8 mouse cellular contexts compared by ENCODE assay signal in genomic region chr10:50593371-50593770, GRCm38 (mm10). TPM values are rescaled to one million over a fixed set of nuclear protein-coding genes. Genes with fewer than 3 reads are reported as not detected.
A peak's percentile ranks its signal among the peaks of the same experiment; 100 is the strongest.
DNase-seq lines count a peak whose midpoint lies in the region; ATAC-seq and TF ChIP-seq lines count a peak whose summit lies in the region.

No protein-coding gene starts in this region.

- TF ChIP-seq CTCF in C2C12 (IDR thresholded peaks at IDR 0.05; ENCODE audit: control insufficient read depth, insufficient read depth, insufficient read length): no peak
- TF ChIP-seq CTCF in liver, embryonic 14.5 days (IDR thresholded peaks at IDR 0.05; ENCODE audit: low read depth): no peak

- 76% methylated on average over 12 of the region's 12 CpGs for WGBS in heart, embryonic 10.5 days
- 80% methylated on average over 12 of the region's 12 CpGs for WGBS in forebrain, embryonic 10.5 days
- 53% methylated on average over 12 of the region's 12 CpGs for WGBS in liver, embryonic 14.5 days (ENCODE audit: insufficient replicate concordance)

- peak overlapping the region; percentile 92 for H3K4me3 ChIP-seq in heart, embryonic 10.5 days
- peak overlapping the region; percentile 66 for H3K4me3 ChIP-seq in C2C12 (ENCODE audit: insufficient read depth, poor library complexity, severe bottlenecking)
- H3K4me3 ChIP-seq in forebrain, embryonic 10.5 days: peak overlapping the region; percentile 83
- H3K4me3 ChIP-seq in liver, embryonic 14.5 days (ENCODE audit: insufficient read depth in 1 of 2, low read depth in 2 of 2, low read length in 2 of 2): peak overlapping the region; percentile 77 to 94

- peak overlapping the region; percentile 78 for H3K9ac ChIP-seq in liver, embryonic 14.5 days (replicated peaks)

- peak overlapping the region; percentile 97; the same call in 1 of the 2 replicates for H3K27ac ChIP-seq in heart, embryonic 10.5 days
- H3K27ac ChIP-seq in forebrain, embryonic 10.5 days: 0 out of 2 replicates have a peak overlapping the region, but pooled peaks have one; percentile 94
- peak overlapping the region; percentile 76 for H3K27ac ChIP-seq in liver, embryonic 14.5 days

- H3K27me3 ChIP-seq in heart, embryonic 10.5 days (ENCODE audit: insufficient read depth, poor library complexity, severe bottlenecking): no peaks in the 10 kb centered on the region
- no peaks in the 10 kb centered on the region for H3K27me3 ChIP-seq in C2C12 (ENCODE audit: control insufficient read depth, insufficient read depth, insufficient read length)
- no peaks in the 10 kb centered on the region for H3K27me3 ChIP-seq in forebrain, embryonic 10.5 days (ENCODE audit: poor library complexity, severe bottlenecking)
- no peaks in the 10 kb centered on the region for H3K27me3 ChIP-seq in liver, embryonic 14.5 days (ENCODE audit: control insufficient read depth, insufficient read depth, low read length)

- no peaks in the 10 kb centered on the region for H3K4me1 ChIP-seq in heart, embryonic 10.5 days
- peaks cover 4% of the 10 kb centered on the region for H3K4me1 ChIP-seq in forebrain, embryonic 10.5 days
- H3K4me1 ChIP-seq in liver, embryonic 14.5 days (replicated peaks; ENCODE audit: control insufficient read depth in 2 of 2, insufficient read depth in 2 of 2, low read length in 1 of 2): peaks cover 7 to 15% of the 10 kb centered on the region in 2 experiments

- no peak for DNase-seq in heart, embryonic 10.5 days (ENCODE audit: low spot score)
- no peak for DNase-seq in heart, postnatal 4 days
- no peak for DNase-seq in forebrain, embryonic 10.5 days (ENCODE audit: extremely low spot score, low spot score)
- no peak for DNase-seq in liver, embryonic 14.5 days (ENCODE audit: low read depth in 3 of 3, low spot score in 3 of 3)
- no peak for DNase-seq in urinary bladder, postnatal 36 days (ENCODE audit: low spot score in 2 of 2)
- no peak for DNase-seq in Muller cell, postnatal 12 days (ENCODE audit: inconsistent ontology term)

- ATAC-seq in liver, embryonic 14.5 days (ENCODE audit: insufficient read depth): no peak
- ATAC-seq in activated CD4-positive, CD25-positive, alpha-beta regulatory T cell, adult 4 months: no peak

- H3K4me2 ChIP-seq in liver, embryonic 14.5 days (ENCODE audit: low read depth): peak overlapping the region; percentile 87

- H3K79me3 ChIP-seq in C2C12 (ENCODE audit: low read depth): peaks cover 51% of the 10 kb centered on the region

- H3ac ChIP-seq in C2C12 (ENCODE audit: control insufficient read depth, insufficient read length, low read depth): no peak overlapping the region

- peaks cover 57% of the 10 kb centered on the region for H3K79me2 ChIP-seq in C2C12 (ENCODE audit: control insufficient read depth, insufficient read depth)

- no peaks in the 10 kb centered on the region for H3K36me3 ChIP-seq in heart, embryonic 10.5 days
- no peaks in the 10 kb centered on the region for H3K36me3 ChIP-seq in C2C12 (ENCODE audit: control insufficient read depth, insufficient read depth)
- no peaks in the 10 kb centered on the region for H3K36me3 ChIP-seq in forebrain, embryonic 10.5 days (replicated peaks)
- no peaks in the 10 kb centered on the region for H3K36me3 ChIP-seq in liver, embryonic 14.5 days (replicated peaks; ENCODE audit: control insufficient read depth, insufficient read depth, low read depth)

- no peak for TF ChIP-seq EP300 in liver, embryonic 14.5 days (IDR thresholded peaks at IDR 0.05; ENCODE audit: low read depth)

- no peaks in the 10 kb centered on the region for H3K9me3 ChIP-seq in heart, embryonic 10.5 days
- no peaks in the 10 kb centered on the region for H3K9me3 ChIP-seq in forebrain, embryonic 10.5 days
- no peaks in the 10 kb centered on the region for H3K9me3 ChIP-seq in liver, embryonic 14.5 days (ENCODE audit: control insufficient read depth, low read length)

TF ChIP-seq in C2C12, 6 proteins besides CTCF, POLR2A, EP300 and RAD21:
- TF ChIP-seq MAX (IDR thresholded peaks at IDR 0.05) (no peak), MYOD1 (IDR thresholded peaks at IDR 0.05; ENCODE audit: control insufficient read depth, insufficient read length, low read depth) (no peak), MYOG (IDR thresholded peaks at IDR 0.05; ENCODE audit: control insufficient read depth, extremely low read depth, insufficient read length) (no peak), FOSL1 (IDR thresholded peaks at IDR 0.05; ENCODE audit: insufficient read depth, low read length, poor library complexity, severe bottlenecking) (no peak), USF1 (IDR thresholded peaks at IDR 0.05; ENCODE audit: low read depth) (no peak), CEBPB (IDR thresholded peaks at IDR 0.05; ENCODE audit: low read depth) (no peak)

RNA-seq across cellular contexts. Expression of gene Ascc3, which starts 0.9 kb away (rescaled TPM):
- 20.2 and 20.5 TPM in 2 replicates for polyA plus RNA-seq in heart, embryonic 10.5 days (2016; fragmentation: Nextera tagmentation; extraction: Ambion mirVana)
- 10 to 100 TPM; 21.8 to 23.5 TPM for total RNA-seq in heart, postnatal 4 days (2021)
- polyA plus RNA-seq in C2C12 (2012; fragmentation: generic; extraction: Trizol): 5.6 TPM
- polyA plus RNA-seq in forebrain, embryonic 10.5 days (2016; fragmentation: Nextera tagmentation; extraction: Ambion mirVana): 16.4 and 19.4 TPM in 2 replicates
- 10.7 and 13.7 TPM in 2 replicates for polyA plus RNA-seq in liver, embryonic 14.5 days (2012; rRNA removed)
- 12.2 and 12.3 TPM in 2 replicates for polyA plus RNA-seq in liver, embryonic 14.5 days (2014; fragmentation: Nextera tagmentation; extraction: Ambion mirVana)
- polyA plus RNA-seq in activated CD4-positive, CD25-positive, alpha-beta regulatory T cell, adult 4 months (2017; shearing (Covaris generic)): 10 to 100 TPM; 24.7 to 25.1 TPM
